Mouse (Mus musculus) erythroblast, embryonic 14.5 days (primary cell): ENCODE measurements around the gene Tpgs1.

Experiments used
- GATA1 ChIP-seq: IDR thresholded peaks from 2 replicates; pipeline ENCODE4 v1.6.1; 2012; ENCODE audit warnings: low read length, inconsistent platforms, mixed read lengths
- TAL1 ChIP-seq: IDR thresholded peaks from 3 replicates; pipeline ENCODE4 v1.6.1; 2012; ENCODE audit warnings: low read length, inconsistent platforms, mixed read lengths

DNA sequence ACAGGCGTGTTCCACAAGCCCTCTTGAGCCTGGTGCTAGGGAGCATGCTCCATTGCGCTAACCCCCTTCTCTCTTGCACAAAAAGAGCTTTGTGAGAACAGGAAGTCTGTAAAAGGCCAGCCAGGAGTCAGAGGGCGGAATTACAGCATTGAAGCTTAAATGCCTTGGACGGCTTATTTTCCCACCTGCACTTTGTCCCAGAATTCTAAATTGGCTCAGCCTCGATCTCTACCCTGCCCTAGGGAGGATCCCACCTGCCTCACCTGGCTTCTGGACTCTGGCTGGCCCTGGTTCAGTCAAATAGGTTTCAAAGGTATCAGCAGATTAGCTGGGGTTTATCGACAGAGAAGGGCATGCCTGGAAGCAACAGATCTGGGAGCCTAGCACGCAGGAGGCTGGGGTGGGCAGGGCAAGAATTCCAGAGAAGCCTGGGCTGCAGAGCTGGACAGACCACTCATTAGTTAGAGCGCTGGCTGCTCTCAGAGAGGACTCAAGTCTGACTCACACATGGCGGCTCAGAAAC, 27.0 kb downstream of the Tpgs1 start:
- TF ChIP-seq GATA1 (no peak), TAL1 (no peak)
